Mouse (Mus musculus) heart, embryonic 13.5 days (tissue): ENCODE data around the gene Immp1l. TPM values are rescaled to one million over a fixed set of nuclear protein-coding genes. Genes with fewer than 3 reads are reported as not detected.

Experiments used
- microRNA-seq: library from miRNA; unstranded; fragments of <30 nt; microRNA quantifications from one replicate; pipeline ENCODE4, GENCODE M21; 2016
- polyA plus RNA-seq: library from polyadenylated mRNA; unstranded; fragments of >200 nt; fragmentation: Nextera tagmentation; extraction: Ambion mirVana; gene quantifications from 2 replicates; pipeline ENCODE4 v1.2.1, GENCODE M21; 2015

Gene Immp1l
- polyA plus RNA-seq, 1 experiment from 2014 or later = 108 TPM

Small RNA genes lying within 50 kb of the gene (microRNA-seq; reads per million reads assigned to microRNA genes)
- not detected for gene Gm22002

Other genes starting within 250 kb of the Immp1l start
- gene Pax6, start 235.7 kb upstream of the Immp1l start, polyA plus RNA-seq = 0.09 and 0.19 TPM in 2 replicates
- 18.0 and 19.3 TPM in 2 replicates for gene Elp4, start 74 bp upstream of the Immp1l start, polyA plus RNA-seq
- gene Dnajc24, start 98.9 kb downstream of the Immp1l start, polyA plus RNA-seq = 27.0 and 30.4 TPM in 2 replicates